Mouse (Mus musculus): ENCODE data around the gene Mcl1.
"Not testable (repeated sequence)": the region's sequence is repeated elsewhere in the genome, so short reads cannot be mapped to it uniquely, and the experiment has no call there.

Gene Mcl1

GRCm38 (mm10) chr3:95668589-95669308 is 10.2 kb downstream of the Mcl1 start:
- DNase-seq = no peak

DNA sequence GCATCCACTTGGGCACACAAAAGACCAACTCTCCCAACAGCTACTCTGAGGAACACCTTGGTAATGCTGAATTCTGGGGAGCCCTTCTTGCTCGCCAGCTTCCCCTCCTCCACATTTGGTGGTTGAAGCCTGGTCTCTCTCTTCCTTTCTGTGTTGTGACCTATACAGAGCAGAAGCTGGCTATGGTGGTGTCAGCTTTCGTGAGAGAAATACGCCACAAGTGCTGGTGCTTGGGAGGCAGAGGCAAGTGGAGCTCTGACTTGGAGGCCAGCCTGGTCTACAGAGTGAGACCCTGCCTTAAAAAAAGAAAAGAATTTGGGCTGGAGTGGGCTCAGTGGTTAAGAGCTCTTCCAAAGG is 10.7 kb downstream of the Mcl1 start:
- no peak for DNase-seq

DNA sequence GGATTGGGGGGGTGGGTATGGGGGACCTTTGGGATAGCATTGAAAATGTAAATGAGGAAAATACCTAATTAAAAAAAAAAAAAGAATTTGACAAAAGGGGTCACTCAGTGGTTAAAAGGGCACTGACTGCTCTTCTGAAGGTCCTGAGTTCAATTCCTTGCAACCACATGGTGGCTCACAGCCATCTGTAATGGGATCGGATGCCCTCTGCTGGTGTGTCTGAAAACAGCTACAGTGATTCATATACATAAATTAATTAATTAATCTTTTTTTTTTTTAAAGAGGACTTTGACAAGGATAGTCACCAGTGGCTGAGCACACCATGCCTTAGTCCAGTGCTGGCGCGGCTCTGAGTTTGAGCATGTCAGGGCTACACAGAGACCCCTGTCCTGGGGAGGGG is 11.8 kb downstream of the Mcl1 start:
- DNase-seq = not testable (repeated sequence)

DNA sequence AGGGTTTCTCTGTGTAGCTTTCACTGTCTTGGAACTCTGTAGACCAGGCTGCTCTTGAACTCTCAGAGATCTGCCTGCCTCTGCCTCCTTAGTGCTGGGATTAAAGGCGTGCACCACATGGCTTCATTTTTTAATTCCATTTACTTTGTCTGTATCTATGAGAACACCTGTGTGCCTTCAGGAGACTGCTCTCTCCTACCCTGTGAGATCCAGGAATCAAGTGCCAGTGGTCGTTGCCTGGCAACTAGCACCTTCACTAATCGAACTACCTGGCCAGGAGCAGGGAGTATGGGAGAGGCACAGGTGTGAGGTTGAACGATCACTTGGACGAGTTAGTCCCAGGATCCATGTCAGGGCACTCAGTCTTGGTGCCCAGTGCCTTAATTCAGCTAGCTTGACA is 12.6 kb downstream of the Mcl1 start:
- no peak for DNase-seq

- no peak for DNase-seq
Observed at GRCm38 (mm10) chr3:95672461-95672860, 13.9 kb downstream of the Mcl1 start.

- no peak for DNase-seq
Observed at GRCm38 (mm10) chr3:95672861-95673706, 14.5 kb downstream of the Mcl1 start.

DNA sequence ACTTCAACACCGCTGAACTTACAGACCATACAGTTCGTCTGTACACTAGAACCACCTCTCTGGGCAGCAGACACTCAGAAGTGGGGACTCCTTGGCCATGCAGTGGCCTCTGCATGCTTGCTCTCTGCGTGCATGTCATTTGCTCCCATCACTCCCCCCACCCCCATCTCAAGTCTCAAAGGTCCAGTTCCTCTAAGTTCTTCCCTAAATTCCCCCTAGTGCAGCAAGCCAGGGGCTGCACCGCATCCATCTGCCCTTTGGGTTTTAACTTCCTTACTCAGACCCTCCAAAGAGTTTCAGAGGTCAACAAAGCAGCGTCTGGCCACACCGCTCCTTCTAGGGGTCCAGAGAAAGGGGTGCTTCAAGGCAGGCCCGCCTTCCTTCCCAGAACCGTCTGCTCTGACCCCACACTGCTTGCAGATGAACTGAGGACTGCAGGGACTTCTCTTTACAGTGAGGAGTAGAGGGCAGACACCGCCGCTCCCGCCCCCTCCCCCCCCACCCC is 15.2 kb downstream of the Mcl1 start:
- DNase-seq = no peak

- peak; percentile 65 for DNase-seq
Observed at GRCm38 (mm10) chr3:95674236-95674635, 15.6 kb downstream of the Mcl1 start.

DNA sequence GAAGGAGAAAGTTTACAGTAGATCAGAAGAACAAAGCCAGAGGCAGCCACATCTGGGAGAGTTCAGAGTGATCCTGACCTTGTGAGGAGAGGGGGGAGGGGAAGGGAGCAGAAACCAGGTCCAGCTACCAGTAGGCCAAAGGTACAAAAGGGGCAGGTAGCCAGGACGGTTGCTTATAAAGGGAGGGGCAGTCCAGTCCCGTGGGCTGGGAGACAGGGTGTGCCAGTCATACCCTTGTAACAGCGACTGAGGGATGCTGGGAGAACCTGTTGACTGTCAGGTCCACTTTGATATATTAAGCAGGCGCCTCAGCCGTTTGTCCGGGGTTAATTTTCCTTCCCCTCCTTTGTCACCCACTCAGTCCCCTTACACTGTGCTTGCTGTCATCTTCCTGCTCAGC is 16.2 kb downstream of the Mcl1 start:
- DNase-seq = no peak

DNA sequence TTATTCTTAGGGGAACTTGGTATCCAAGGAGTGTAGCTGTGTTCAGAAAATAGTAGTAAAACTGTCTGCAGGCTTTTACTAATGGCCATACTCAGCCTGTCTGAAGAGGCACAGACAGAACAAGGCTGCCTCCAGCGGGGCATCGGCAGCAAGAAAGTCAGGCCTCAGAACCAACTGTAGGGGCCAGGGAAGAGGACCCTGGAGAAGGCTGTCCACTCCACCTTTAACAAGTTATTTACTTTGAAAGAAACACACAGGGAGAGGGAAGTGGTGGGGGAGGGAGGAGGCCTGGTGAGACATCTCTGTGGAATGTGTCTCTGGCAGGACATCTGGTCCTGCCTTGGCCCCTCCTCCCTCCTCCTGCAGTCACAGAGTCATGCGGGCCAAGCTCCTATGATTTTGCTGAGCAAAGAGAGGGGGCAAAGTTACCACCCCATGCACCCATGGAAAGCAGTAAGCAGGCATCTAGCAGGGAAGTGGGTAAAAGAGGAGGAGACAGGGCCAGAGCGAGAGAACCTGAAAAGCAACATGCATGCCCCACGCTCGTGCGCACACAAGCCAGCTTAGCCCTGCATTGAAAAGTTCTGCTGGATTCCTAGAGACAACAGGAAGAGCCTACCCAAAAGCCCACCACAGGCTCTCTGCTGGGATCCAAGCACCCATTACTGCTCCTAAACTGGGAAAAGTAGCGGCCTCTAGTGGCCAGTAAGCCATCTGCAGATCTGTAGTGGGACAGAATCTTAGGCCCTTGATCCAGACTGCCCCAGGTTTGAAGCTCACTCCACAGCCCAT is 16.9 kb downstream of the Mcl1 start:
- peak; percentile 86 for DNase-seq

GRCm38 (mm10) chr3:95676745-95677419 is 18.3 kb downstream of the Mcl1 start:
- DNase-seq = peak; percentile 72

- DNase-seq = no peak
Observed at GRCm38 (mm10) chr3:95677420-95678090, 19.0 kb downstream of the Mcl1 start.

DNA sequence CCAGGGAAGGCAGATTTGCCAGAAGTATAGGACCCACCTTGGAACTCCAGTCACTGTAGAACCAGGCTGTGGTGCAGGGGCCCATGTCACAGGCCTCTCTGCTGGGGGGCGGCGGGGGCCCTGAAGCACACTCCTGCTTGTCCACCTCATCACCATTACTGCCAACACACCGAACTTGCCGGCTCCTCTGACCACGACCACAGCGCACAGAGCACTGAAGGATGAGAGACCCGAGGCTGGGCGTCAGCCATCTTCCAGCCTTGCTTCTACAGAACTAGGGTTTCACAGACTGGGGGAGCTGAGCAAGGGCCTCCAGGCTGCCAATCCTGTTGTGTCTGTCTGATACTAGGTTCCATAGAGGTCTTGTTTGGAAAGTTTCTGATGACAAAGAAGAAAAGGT is 21.0 kb downstream of the Mcl1 start:
- no peak for DNase-seq

DNA sequence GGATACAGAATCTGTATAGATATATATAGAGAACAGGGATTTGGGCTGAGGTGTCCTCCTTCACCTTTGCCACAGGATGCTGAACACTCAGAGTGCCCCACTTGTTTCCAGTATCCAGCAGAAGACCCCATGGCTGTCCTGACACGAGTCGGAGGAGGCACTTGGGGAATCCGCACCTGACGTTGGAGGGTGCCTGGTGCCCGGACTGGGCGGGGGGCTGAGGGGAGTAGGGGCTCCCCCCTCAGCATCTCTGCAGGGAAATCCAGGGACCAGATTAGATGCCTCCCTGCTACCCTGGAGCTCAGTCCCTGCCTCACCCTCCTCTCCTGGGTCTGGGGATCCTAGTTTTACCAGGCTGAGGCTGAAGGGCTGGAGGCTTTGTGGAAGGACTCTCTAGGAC is 22.1 kb downstream of the Mcl1 start:
- no peak for DNase-seq

- no peak for DNase-seq
Observed at GRCm38 (mm10) chr3:95681365-95681764, 22.8 kb downstream of the Mcl1 start.

DNA sequence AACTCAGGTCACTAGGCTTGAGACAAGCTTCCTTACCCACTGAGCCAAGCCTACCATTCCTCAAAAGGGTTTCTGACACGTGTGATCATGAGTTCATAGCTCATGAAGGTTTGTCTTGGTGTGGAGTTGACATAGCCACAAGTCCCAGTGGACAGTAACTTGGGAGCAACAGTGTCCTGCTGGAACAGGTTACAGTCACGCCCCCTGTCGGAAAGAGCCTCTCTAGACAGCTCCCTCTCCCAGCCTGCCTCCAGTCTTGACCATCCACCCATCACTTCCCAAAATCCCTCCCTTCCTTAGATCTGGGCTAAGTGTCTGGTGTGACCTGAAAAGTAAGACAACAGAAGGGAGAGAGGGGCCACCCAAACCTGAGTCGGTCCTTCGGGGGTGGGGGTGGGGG is 24.3 kb downstream of the Mcl1 start:
- no peak for DNase-seq

DNA sequence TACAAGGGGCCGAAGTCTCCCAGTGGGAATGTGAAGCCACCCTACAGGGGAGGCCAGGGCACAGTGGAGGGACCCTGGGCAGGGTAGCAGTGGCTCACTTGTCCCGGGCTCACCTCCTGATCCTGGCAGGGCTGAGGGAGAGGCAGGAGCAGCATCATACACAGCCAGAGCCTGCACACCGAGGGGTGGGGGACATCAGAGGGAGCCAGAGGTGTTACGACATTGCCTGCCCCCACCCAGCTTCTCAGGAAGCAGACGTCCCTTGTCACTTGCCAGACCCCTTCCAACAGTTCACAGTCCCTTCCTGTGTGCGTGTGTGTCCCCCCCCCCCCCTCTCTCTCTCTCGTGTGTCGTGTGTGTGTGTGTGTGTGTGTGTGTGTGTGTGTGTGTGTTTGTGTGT is 26.3 kb downstream of the Mcl1 start:
- DNase-seq = no peak

DNA sequence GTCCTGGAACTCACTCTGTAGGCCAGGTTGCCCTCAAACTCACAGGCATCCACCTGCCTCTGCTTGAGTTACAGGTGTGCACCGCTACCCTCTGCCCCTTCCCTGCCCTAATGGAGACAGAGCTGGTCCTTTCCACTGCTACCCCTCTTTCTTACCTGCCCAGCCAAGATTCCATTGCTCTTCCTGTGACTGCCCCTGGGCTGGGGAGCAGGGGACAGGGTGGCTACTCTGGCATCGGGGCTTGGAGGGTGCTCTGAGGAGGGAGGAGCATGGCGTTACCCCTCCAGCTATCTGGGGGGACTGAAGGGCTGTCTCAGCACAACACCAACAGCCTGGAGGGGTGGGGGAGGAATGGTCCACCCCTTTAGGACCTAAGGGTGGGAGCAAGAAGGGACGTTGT is 26.7 kb downstream of the Mcl1 start:
- DNase-seq = no peak

GRCm38 (mm10) chr3:95685701-95686100 is 27.1 kb downstream of the Mcl1 start:
- DNase-seq = no peak

GRCm38 (mm10) chr3:95686492-95687167 is 28.0 kb downstream of the Mcl1 start:
- DNase-seq = no peak

- DNase-seq = no peak
Observed at GRCm38 (mm10) chr3:95687168-95687523, 28.6 kb downstream of the Mcl1 start.
